8 mouse cellular contexts compared by ENCODE assay signal in the genomic region with DNA sequence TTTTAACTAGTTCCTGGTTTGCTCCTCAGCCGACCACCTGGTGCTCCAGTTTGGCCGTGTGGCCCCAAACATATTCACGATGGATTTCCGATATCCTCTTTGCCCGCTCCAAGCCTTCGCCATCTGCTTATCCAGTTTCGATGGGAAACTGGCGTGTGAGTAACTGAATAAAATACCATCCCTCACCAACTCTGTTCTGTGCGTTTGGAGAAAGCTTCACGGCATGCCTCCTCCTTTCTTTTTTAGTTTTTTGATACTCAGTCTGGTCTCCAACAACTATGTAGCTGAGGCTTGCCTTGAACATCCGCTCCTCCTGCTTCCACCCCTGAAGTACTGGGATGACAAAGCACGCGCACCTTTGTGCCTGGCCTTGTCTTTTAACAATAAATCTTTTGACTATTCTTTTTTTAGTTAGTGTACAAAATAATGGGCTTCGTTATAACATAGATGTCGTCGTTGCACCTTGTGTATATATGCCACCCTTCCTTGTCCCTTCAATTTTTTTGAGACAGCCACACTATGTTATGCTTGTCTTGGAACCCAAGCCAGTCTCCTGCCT. TPM values are rescaled to one million over a fixed set of nuclear protein-coding genes. Genes with fewer than 3 reads are reported as not detected.
DNase-seq lines count a peak whose midpoint lies in the region; ATAC-seq and TF ChIP-seq lines count a peak whose summit lies in the region.

No protein-coding gene starts in this region.

- no peak for TF ChIP-seq CTCF in ES-Bruce4 (IDR thresholded peaks at IDR 0.05; ENCODE audit: low read depth, low read length)

- TF ChIP-seq POLR2A in ES-Bruce4 (IDR thresholded peaks at IDR 0.05; ENCODE audit: insufficient read depth, low read length): no peak

- peak overlapping the region; percentile 83; the same call in 1 of the 2 replicates for H3K27ac ChIP-seq in heart, embryonic 12.5 days (ENCODE audit: poor library complexity, severe bottlenecking)
- H3K27ac ChIP-seq in ES-Bruce4 (ENCODE audit: insufficient read depth, low read length): peak overlapping the region; percentile 38
- 0 out of 2 replicates have a peak overlapping the region, but pooled peaks have one; percentile 91 for H3K27ac ChIP-seq in forebrain, embryonic 15.5 days (replicated peaks)
- peak overlapping the region; percentile 90 for H3K27ac ChIP-seq in liver, embryonic 16.5 days (ENCODE audit: low read length)

- peak overlapping the region; percentile 77 for H3K4me2 ChIP-seq in heart, embryonic 12.5 days
- peak overlapping the region; percentile 51 for H3K4me2 ChIP-seq in forebrain, embryonic 15.5 days (replicated peaks)
- peak overlapping the region; percentile 68 for H3K4me2 ChIP-seq in liver, embryonic 16.5 days (ENCODE audit: low read depth, low read length)

- H3K36me3 ChIP-seq in heart, embryonic 12.5 days: peaks cover 17% of the 10 kb centered on the region
- peaks cover 12% of the 10 kb centered on the region for H3K36me3 ChIP-seq in ES-Bruce4 (ENCODE audit: control insufficient read depth, insufficient read depth, low read length, poor library complexity, severe bottlenecking)
- H3K36me3 ChIP-seq in forebrain, embryonic 15.5 days: no peaks in the 10 kb centered on the region
- peaks cover 28% of the 10 kb centered on the region for H3K36me3 ChIP-seq in liver, embryonic 16.5 days (ENCODE audit: control insufficient read depth, insufficient read depth)

- H3K9ac ChIP-seq in heart, embryonic 12.5 days: 0 out of 2 replicates have a peak overlapping the region, but pooled peaks have one; percentile 71
- H3K9ac ChIP-seq in ES-Bruce4 (ENCODE audit: low read depth, poor library complexity, severe bottlenecking): peak overlapping the region; percentile 56
- 0 out of 2 replicates have a peak overlapping the region, but pooled peaks have one; percentile 16 for H3K9ac ChIP-seq in forebrain, embryonic 15.5 days (replicated peaks)
- peak overlapping the region; percentile 96 for H3K9ac ChIP-seq in liver, embryonic 16.5 days (ENCODE audit: low read depth, low read length)

- WGBS in heart, embryonic 12.5 days: 53% methylated on average over 16 of the region's 16 CpGs
- 52% methylated on average over 16 of the region's 16 CpGs for WGBS in forebrain, embryonic 15.5 days
- 47% methylated on average over 16 of the region's 16 CpGs for WGBS in liver, embryonic 16.5 days (ENCODE audit: insufficient replicate concordance)

- no peak for ATAC-seq in heart, embryonic 12.5 days (ENCODE audit: insufficient number of reproducible peaks, low FRiP score)
- ATAC-seq in forebrain, embryonic 15.5 days (replicated peaks): 0 out of 2 replicates have a peak, but pooled peaks have one; percentile 5
- no peak for ATAC-seq in liver, embryonic 16.5 days (ENCODE audit: low read depth)
- ATAC-seq in monocyte, adult 5-6 weeks (replicated peaks; ENCODE audit: insufficient number of reproducible peaks, low FRiP score, low TSS enrichment, poor library complexity, severe bottlenecking): no peak

- H3K4me3 ChIP-seq in heart, embryonic 12.5 days: peak overlapping the region; percentile 61
- H3K4me3 ChIP-seq in ES-Bruce4 (ENCODE audit: low read depth, low read length): peak overlapping the region; percentile 91
- peak overlapping the region; percentile 56 for H3K4me3 ChIP-seq in forebrain, embryonic 15.5 days
- peak overlapping the region; percentile 86 for H3K4me3 ChIP-seq in liver, embryonic 16.5 days (ENCODE audit: low read depth, low read length)

- H3K4me1 ChIP-seq in heart, embryonic 12.5 days (replicated peaks): peaks cover 27% of the 10 kb centered on the region
- H3K4me1 ChIP-seq in ES-Bruce4 (ENCODE audit: control insufficient read depth, insufficient read depth, low read length): peaks cover 2% of the 10 kb centered on the region
- H3K4me1 ChIP-seq in forebrain, embryonic 15.5 days: peaks cover 29% of the 10 kb centered on the region
- H3K4me1 ChIP-seq in liver, embryonic 16.5 days (ENCODE audit: control insufficient read depth, low read depth, low read length): peaks cover 25% of the 10 kb centered on the region

- no peak for DNase-seq in heart, postnatal 14 days
- no peak for DNase-seq in thymus, postnatal 14 days
- DNase-seq in gastrocnemius, adult 8-10 months (ENCODE audit: low spot score in 2 of 2): no peak

- intact Hi-C loops in heart, postnatal 14 days (cut with DNase I): loop anchor here (2.0 kb wide), 1 partner anchor 47 kb away; no protein-coding TSS in a partner anchor

- no peak for TF ChIP-seq EP300 in ES-Bruce4 (IDR thresholded peaks at IDR 0.05; ENCODE audit: insufficient read depth, low read depth, low read length)

- H3K27me3 ChIP-seq in heart, embryonic 12.5 days (replicated peaks): no peaks in the 10 kb centered on the region
- H3K27me3 ChIP-seq in ES-Bruce4 (ENCODE audit: control insufficient read depth, insufficient read depth, low read length, poor library complexity, severe bottlenecking): no peaks in the 10 kb centered on the region
- H3K27me3 ChIP-seq in forebrain, embryonic 15.5 days: no peaks in the 10 kb centered on the region
- H3K27me3 ChIP-seq in liver, embryonic 16.5 days (ENCODE audit: control insufficient read depth, insufficient read depth, low read depth, low read length): no peaks in the 10 kb centered on the region

- no peaks in the 10 kb centered on the region for H3K9me3 ChIP-seq in heart, embryonic 12.5 days (replicated peaks)
- H3K9me3 ChIP-seq in ES-Bruce4 (replicated peaks; ENCODE audit: control insufficient read depth, insufficient read depth, low read length, poor library complexity, severe bottlenecking): no peaks in the 10 kb centered on the region
- no peaks in the 10 kb centered on the region for H3K9me3 ChIP-seq in forebrain, embryonic 15.5 days
- no peaks in the 10 kb centered on the region for H3K9me3 ChIP-seq in liver, embryonic 16.5 days (replicated peaks; ENCODE audit: control insufficient read depth, low read length)

RNA-seq across cellular contexts. Expression of a gene that starts 3.8 kb away (rescaled TPM):
- 33.7 and 35.2 TPM in 2 replicates for polyA plus RNA-seq in heart, embryonic 12.5 days (2016; fragmentation: Nextera tagmentation; extraction: Ambion mirVana)
- 10 to 100 TPM; 21.7 to 32.8 TPM for total RNA-seq in heart, postnatal 14 days (2021)
- 15.5 and 18.6 TPM in 2 replicates for polyA plus RNA-seq in ES-Bruce4 (2011; ENCODE audit: insufficient read depth, insufficient read length, low read depth, missing spikeins)
- polyA plus RNA-seq in forebrain, embryonic 15.5 days (2015; fragmentation: Nextera tagmentation; extraction: Ambion mirVana): 15.4 and 15.6 TPM in 2 replicates
- 293 and 328 TPM in 2 replicates for polyA plus RNA-seq in liver, embryonic 16.5 days (2015; fragmentation: Nextera tagmentation; extraction: Ambion mirVana)
- total RNA-seq in gastrocnemius, adult 8-10 months (2022): 10 to 100 TPM; 19.6 to 34.3 (median 29.4) TPM
- total RNA-seq in monocyte, adult 5-6 weeks (2017): 204 to 390 TPM (median 221 TPM) in 3 replicates

RNA-seq across cellular contexts. Expression of a gene that starts 3.9 kb away (rescaled TPM):
- polyA plus RNA-seq in heart, embryonic 12.5 days (2016; fragmentation: Nextera tagmentation; extraction: Ambion mirVana): 0.57 and 0.68 TPM in 2 replicates
- total RNA-seq in heart, postnatal 14 days (2021): 1 to 10 TPM; 1.9 to 2.1 TPM
- polyA plus RNA-seq in ES-Bruce4 (2011; ENCODE audit: insufficient read depth, insufficient read length, low read depth, missing spikeins): 14.3 and 18.6 TPM in 2 replicates
- polyA plus RNA-seq in forebrain, embryonic 15.5 days (2015; fragmentation: Nextera tagmentation; extraction: Ambion mirVana): 0.72 and 0.92 TPM in 2 replicates
- 0.47 and 0.78 TPM in 2 replicates for polyA plus RNA-seq in liver, embryonic 16.5 days (2015; fragmentation: Nextera tagmentation; extraction: Ambion mirVana)
- 1 to 10 TPM; 1.4 to 5.4 (median 4.6) TPM for total RNA-seq in gastrocnemius, adult 8-10 months (2022)
- 0.10 TPM in 1 of 3 replicates, not detected in the others for total RNA-seq in monocyte, adult 5-6 weeks (2017)

RNA-seq across cellular contexts. Expression of a gene that starts 12.1 kb away (rescaled TPM):
- polyA plus RNA-seq in heart, embryonic 12.5 days (2016; fragmentation: Nextera tagmentation; extraction: Ambion mirVana): 176 and 185 TPM in 2 replicates
- 100 to 1,000 TPM; 116 to 137 TPM for total RNA-seq in heart, postnatal 14 days (2021)
- 105 and 119 TPM in 2 replicates for polyA plus RNA-seq in ES-Bruce4 (2011; ENCODE audit: insufficient read depth, insufficient read length, low read depth, missing spikeins)
- 95.0 and 95.7 TPM in 2 replicates for polyA plus RNA-seq in forebrain, embryonic 15.5 days (2015; fragmentation: Nextera tagmentation; extraction: Ambion mirVana)
- 122 and 124 TPM in 2 replicates for polyA plus RNA-seq in liver, embryonic 16.5 days (2015; fragmentation: Nextera tagmentation; extraction: Ambion mirVana)
- total RNA-seq in gastrocnemius, adult 8-10 months (2022): 10 to 100 TPM; 51.1 to 66.1 (median 56.8) TPM
- 128 to 251 TPM (median 142 TPM) in 3 replicates for total RNA-seq in monocyte, adult 5-6 weeks (2017)

RNA-seq across cellular contexts. Expression of a gene that starts 32.4 kb away (rescaled TPM):
- polyA plus RNA-seq in heart, embryonic 12.5 days (2016; fragmentation: Nextera tagmentation; extraction: Ambion mirVana): 0.64 and 0.70 TPM in 2 replicates
- under 1 TPM; 0.19 to 0.39 TPM for total RNA-seq in heart, postnatal 14 days (2021)
- 55.0 and 62.2 TPM in 2 replicates for polyA plus RNA-seq in ES-Bruce4 (2011; ENCODE audit: insufficient read depth, insufficient read length, low read depth, missing spikeins)
- not detected in 2 replicates for polyA plus RNA-seq in forebrain, embryonic 15.5 days (2015; fragmentation: Nextera tagmentation; extraction: Ambion mirVana)
- polyA plus RNA-seq in liver, embryonic 16.5 days (2015; fragmentation: Nextera tagmentation; extraction: Ambion mirVana): 1.3 and 1.8 TPM in 2 replicates
- 1 to 10 TPM in 1 of 4 experiments, under 1 TPM in 2, not detected in 1; 0.52 to 2.8 (median 0.56) TPM for total RNA-seq in gastrocnemius, adult 8-10 months (2022)
- not detected in 3 replicates for total RNA-seq in monocyte, adult 5-6 weeks (2017)

RNA-seq across cellular contexts. Expression of a gene that starts 33.7 kb away (rescaled TPM):
- polyA plus RNA-seq in heart, embryonic 12.5 days (2016; fragmentation: Nextera tagmentation; extraction: Ambion mirVana): 4.2 and 4.3 TPM in 2 replicates
- 1 to 10 TPM; 4.5 to 6.0 TPM for total RNA-seq in heart, postnatal 14 days (2021)
- polyA plus RNA-seq in ES-Bruce4 (2011; ENCODE audit: insufficient read depth, insufficient read length, low read depth, missing spikeins): 15.3 and 15.5 TPM in 2 replicates
- polyA plus RNA-seq in forebrain, embryonic 15.5 days (2015; fragmentation: Nextera tagmentation; extraction: Ambion mirVana): 2.3 and 2.6 TPM in 2 replicates
- 2.5 and 3.3 TPM in 2 replicates for polyA plus RNA-seq in liver, embryonic 16.5 days (2015; fragmentation: Nextera tagmentation; extraction: Ambion mirVana)
- total RNA-seq in gastrocnemius, adult 8-10 months (2022): 10 to 100 TPM; 22.2 to 29.9 (median 27.6) TPM
- 7.0 to 8.3 TPM (median 7.5 TPM) in 3 replicates for total RNA-seq in monocyte, adult 5-6 weeks (2017)

Comparison
In these comparisons a context has a peak if more than half of its experiments do, and no peak if none do; other contexts are left out.
1. H3K27ac ChIP-seq: peak in every context shown above with its lines; median percentile 91 in forebrain, embryonic 15.5 days; 90 in liver, embryonic 16.5 days; 83 in heart, embryonic 12.5 days; 38 in ES-Bruce4.
2. H3K9ac ChIP-seq: peak in every context shown above with its lines; median percentile 96 in liver, embryonic 16.5 days; 71 in heart, embryonic 12.5 days; 56 in ES-Bruce4; 16 in forebrain, embryonic 15.5 days.